Mouse (Mus musculus) CH12.LX (cell line): ENCODE measurements around the gene Nkain1. TPM values are rescaled to one million over a fixed set of nuclear protein-coding genes. Genes with fewer than 3 reads are reported as not detected.

Source experiments
- DNase-seq: peaks from one replicate; pipeline ENCODE4 v3.0.0-alpha.2; 2013; ENCODE audit errors: extremely low read depth
- H3K27ac ChIP-seq: 2 replicates; pipeline ENCODE4 v1.5.1; 2012; ENCODE audit warnings: low read depth, mild to moderate bottlenecking, control low read depth, moderate library complexity; ENCODE audit not compliant: insufficient read depth
- H3K27me3 ChIP-seq: replicated peaks from 2 replicates; pipeline ENCODE3; 2012; ENCODE audit warnings: inconsistent platforms
- H3K36me3 ChIP-seq, 2 experiments: replicated peaks in 1 of 2; 2 replicates each; pipeline versions ENCODE3 to v1.6.1; 2012; ENCODE audit warnings: inconsistent platforms in 1 of 2, low read length in 1 of 2, mild to moderate bottlenecking in 1 of 2, mixed read lengths in 1 of 2, moderate library complexity in 1 of 2; ENCODE audit not compliant: control insufficient read depth in 1 of 2, insufficient read depth in 1 of 2
- H3K4me1 ChIP-seq, 2 experiments: 2 replicates each; pipeline ENCODE4 v1.6.1; 2012; ENCODE audit warnings: inconsistent platforms in 1 of 2, moderate library complexity in 1 of 2; ENCODE audit not compliant: insufficient read depth in 2 of 2, control insufficient read depth in 1 of 2
- H3K4me2 ChIP-seq: 2 replicates; pipeline ENCODE4 v1.6.1; 2012; ENCODE audit warnings: low read depth, mild to moderate bottlenecking, control low read depth; ENCODE audit not compliant: poor library complexity, insufficient read depth, severe bottlenecking
- H3K4me3 ChIP-seq, 3 experiments: fragments of 150-350 bp in 1 of 3; sonication (generic) in 1 of 3; replicated peaks in 1 of 3; 2 replicates each; pipeline versions ENCODE3 to v1.5.1; 2011 to 2012; ENCODE audit warnings: low read depth in 2 of 3, low read length in 2 of 3, mild to moderate bottlenecking in 2 of 3, moderate library complexity in 2 of 3, control low read depth in 1 of 3, improper control_type of control experiment in 1 of 3, inconsistent platforms in 1 of 3, mixed read lengths in 1 of 3; ENCODE audit not compliant: poor library complexity in 1 of 3
- H3K79me2 ChIP-seq: replicated peaks from 2 replicates; pipeline ENCODE4 v1.6.1; 2012; ENCODE audit warnings: mild to moderate bottlenecking, moderate library complexity; ENCODE audit not compliant: control insufficient read depth, poor library complexity, insufficient read depth, severe bottlenecking; ENCODE audit errors: extremely low read depth
- H3K9ac ChIP-seq: 2 replicates; pipeline ENCODE4 v1.6.1; 2012; ENCODE audit warnings: low read depth, mild to moderate bottlenecking, control low read depth, moderate library complexity; ENCODE audit not compliant: insufficient read depth
- H3K9me3 ChIP-seq: replicated peaks from 2 replicates; pipeline ENCODE3; 2012; ENCODE audit warnings: low read length, inconsistent platforms, mixed read lengths
- CTCF ChIP-seq, 2 experiments: IDR thresholded peaks in 1 of 2; conservative IDR thresholded peaks in 1 of 2; 2 replicates each; pipeline ENCODE4 v1.5.1; 2011 to 2012; ENCODE audit warnings: low read depth in 2 of 2, low read length in 2 of 2, improper control_type of control experiment in 1 of 2, inconsistent platforms in 1 of 2, mild to moderate bottlenecking in 1 of 2, moderate library complexity in 1 of 2
- ELF1 ChIP-seq: IDR thresholded peaks from 2 replicates; pipeline ENCODE4 v1.6.1; 2014; ENCODE audit warnings: low read depth, mild to moderate bottlenecking, inconsistent platforms, low read length, improper control_type of control experiment
- KAT2A ChIP-seq: IDR thresholded peaks from 2 replicates; pipeline ENCODE4 v1.6.1; 2012; ENCODE audit warnings: low read length, improper control_type of control experiment, inconsistent platforms; ENCODE audit not compliant: insufficient replicate concordance
- POLR2A ChIP-seq: IDR thresholded peaks from 2 replicates; pipeline ENCODE4 v1.6.1; 2011; ENCODE audit warnings: low read depth, mild to moderate bottlenecking, improper control_type of control experiment, low read length
- RAD21 ChIP-seq: IDR thresholded peaks from 2 replicates; pipeline ENCODE4 v1.6.1; 2011; ENCODE audit warnings: low read depth, mild to moderate bottlenecking, low read length, improper control_type of control experiment, moderate library complexity
- SIN3A ChIP-seq: IDR thresholded peaks from 2 replicates; pipeline ENCODE4 v1.6.1; 2012; ENCODE audit warnings: low read length, improper control_type of control experiment, inconsistent platforms
- SMC3 ChIP-seq: IDR thresholded peaks from 2 replicates; pipeline ENCODE4 v1.6.1; 2011; ENCODE audit warnings: low read depth, low read length, improper control_type of control experiment
- USF2 ChIP-seq: conservative IDR thresholded peaks from 2 replicates; pipeline ENCODE4 v1.6.1; 2011; ENCODE audit warnings: low read depth, low read length, improper control_type of control experiment
- ZC3H11A ChIP-seq: IDR thresholded peaks from 2 replicates; pipeline ENCODE4 v1.6.1; 2012; ENCODE audit warnings: low read depth, mild to moderate bottlenecking, inconsistent platforms, low read length, improper control_type of control experiment
- dilution Hi-C: fragments of 300-500 bp; cut with MboI; formaldehyde crosslinking; loops from 2 replicates; pipeline ENCODE4 v1.14.3; 2020; ENCODE audit warnings: low sequenced_read_pairs; ENCODE audit not compliant: extremely low pct_unique_long_range_greater_than_20kb, extremely low pct_ligation_motif_present
- in situ Hi-C: fragments of 300-500 bp; cut with MboI; formaldehyde crosslinking; loops from 3 replicates; pipeline ENCODE4 v1.14.3; 2019; ENCODE audit warnings: low sequenced_read_pairs, low pct_ligation_motif_present, low pct_unique_long_range_greater_than_20kb, mixed read lengths
- polyA plus RNA-seq: library from polyadenylated mRNA; unstranded; fragments of >175 nt; gene quantifications from 2 replicates; pipeline ENCODE4 v1.2.1, GENCODE M21; 2012; ENCODE audit warnings: low read depth; ENCODE audit not compliant: insufficient read length
- total RNA-seq, 2 experiments: library from RNA; depleted of rRNA; stranded (reverse); fragments of 300-350 nt in 1 of 2; fragments of >200 nt in 1 of 2; gene quantifications; 2 replicates each; pipeline ENCODE4 v1.2.3; 2012 to 2014

The Nkain1 gene
- total and polyA plus RNA-seq, 3 experiments = 5.5 to 23.1 (median 19.6) TPM

- DNase-seq = no peak
- H3K4me3 ChIP-seq = no peak overlapping the region
- H3K27me3 ChIP-seq = no peaks in the 10 kb centered on the region
- no peak for TF ChIP-seq POLR2A
- peak; percentile 20 to 26; a peak in 2 of 4 replicates for TF ChIP-seq CTCF (conservative IDR thresholded peaks at IDR 0.05 in 1 of 2, IDR thresholded peaks at IDR 0.05 in 1 of 2; ENCODE audit: low read depth in 2 of 2, low read length in 2 of 2)
- TF ChIP-seq, all 38 proteins: peak for 1
- in situ Hi-C loops (no loop called here), dilution Hi-C loops (no loop called here)
- H3K79me2 ChIP-seq = no peaks in the 10 kb centered on the region; the same call in 1 of the 2 replicates
- no peak overlapping the region for H3K27ac ChIP-seq
- no peak overlapping the region for H3K9ac ChIP-seq
- no peaks in the 10 kb centered on the region for H3K4me1 ChIP-seq
- H3K36me3 ChIP-seq = peaks cover 16 to 22% of the 10 kb centered on the region in 2 experiments
- H3K9me3 ChIP-seq = peaks cover 7% of the 10 kb centered on the region
- no peak overlapping the region for H3K4me2 ChIP-seq
Measured at GRCm38 (mm10) chr4:130535789-130536188, 38.2 kb downstream of the Nkain1 start.

- H3K4me2 ChIP-seq = no peak overlapping the region
- DNase-seq = peak; percentile 86
- dilution Hi-C loops (no loop called here), in situ Hi-C loops (no loop called here)
- no peak overlapping the region for H3K9ac ChIP-seq
- H3K4me3 ChIP-seq = no peak overlapping the region
- H3K4me1 ChIP-seq = no peaks in the 10 kb centered on the region
- peaks cover 21 to 25% of the 10 kb centered on the region in 2 experiments for H3K36me3 ChIP-seq
- H3K27me3 ChIP-seq = no peaks in the 10 kb centered on the region
- H3K27ac ChIP-seq = no peak overlapping the region
- no peaks in the 10 kb centered on the region; the same call in 1 of the 2 replicates for H3K79me2 ChIP-seq
- TF ChIP-seq USF2 (no peak), RAD21 (no peak; the same call in none of the 2 replicates), ELF1 (no peak), SMC3 (peak; percentile 99), ZC3H11A (peak; percentile 92), SIN3A (no peak), CTCF (conservative IDR thresholded peaks at IDR 0.05 in 1 of 2, IDR thresholded peaks at IDR 0.05 in 1 of 2; ENCODE audit: low read depth in 2 of 2, low read length in 2 of 2) (peak; percentile 98), POLR2A (0 out of 2 replicates have a peak, but pooled peaks have one; percentile 20)
- peaks cover 7% of the 10 kb centered on the region for H3K9me3 ChIP-seq
Measured at GRCm38 (mm10) chr4:130533975-130534374, 40.0 kb downstream of the Nkain1 start.

- H3K9me3 ChIP-seq = peaks cover 10% of the 10 kb centered on the region
- no peak overlapping the region for H3K4me3 ChIP-seq
- H3K4me2 ChIP-seq = no peak overlapping the region
- no peaks in the 10 kb centered on the region for H3K4me1 ChIP-seq
- DNase-seq = no peak
- no peak for TF ChIP-seq KAT2A
- H3K79me2 ChIP-seq = no peaks in the 10 kb centered on the region; the same call in 1 of the 2 replicates
- H3K36me3 ChIP-seq = peaks cover 21 to 22% of the 10 kb centered on the region in 2 experiments
- H3K9ac ChIP-seq = no peak overlapping the region
- dilution Hi-C loops (no loop called here), in situ Hi-C loops (no loop called here)
- no peak overlapping the region for H3K27ac ChIP-seq
- peaks cover under 1% of the 10 kb centered on the region for H3K27me3 ChIP-seq
Measured at GRCm38 (mm10) chr4:130532347-130532746, 41.6 kb downstream of the Nkain1 start.
